Mouse (Mus musculus) cerebellum, adult 9-10 months (tissue): ENCODE measurements at regions not wholly inside any gene's neighbourhood (a gene's known extent, or its start where the extent isn't known, plus 50 kb on each side); places are given as distances from the start of the nearest gene placed in this dataset.
A peak's percentile ranks its signal among the peaks of the same experiment; 100 is the strongest.

Experiments
- DNase-seq: peaks from one replicate; pipeline ENCODE4 v3.0.0; 2022

- DNase-seq, result no peak
Observed at GRCm38 (mm10) chr1:194330471-194330870, 287.5 kb upstream of the Plxna2 start.

- DNase-seq, result no peak
Observed at GRCm38 (mm10) chr1:194320320-194321036, 297.5 kb upstream of the Plxna2 start.

- no peak for DNase-seq
Observed at GRCm38 (mm10) chr1:194318351-194318750, 299.7 kb upstream of the Plxna2 start.

- DNase-seq, result no peak
Observed at GRCm38 (mm10) chr1:194315593-194315992, 302.4 kb upstream of the Plxna2 start.

- peak; percentile 49 for DNase-seq
Observed at GRCm38 (mm10) chr1:194310373-194310772, 307.6 kb upstream of the Plxna2 start.

- DNase-seq, result no peak
Observed at GRCm38 (mm10) chr1:194308648-194309047, 309.4 kb upstream of the Plxna2 start.

- DNase-seq, result no peak
Observed at GRCm38 (mm10) chr1:194303951-194304350, 314.1 kb upstream of the Plxna2 start.

- DNase-seq, result no peak
Observed at GRCm38 (mm10) chr1:194302775-194303174, 315.2 kb upstream of the Plxna2 start.

GRCm38 (mm10) chr1:194281941-194282340, 336.1 kb upstream of the Plxna2 start:
- no peak for DNase-seq

GRCm38 (mm10) chr1:194268028-194268427, 350.0 kb upstream of the Plxna2 start:
- DNase-seq, result no peak

GRCm38 (mm10) chr1:194262374-194262773, 355.6 kb upstream of the Plxna2 start:
- DNase-seq, result no peak

- no peak for DNase-seq
Observed at GRCm38 (mm10) chr1:194259957-194260356, 358.1 kb upstream of the Plxna2 start.

- DNase-seq, result no peak
Observed at GRCm38 (mm10) chr1:194244776-194245366, 373.1 kb upstream of the Plxna2 start.

- no peak for DNase-seq
Observed at GRCm38 (mm10) chr1:194241111-194241510, 376.9 kb upstream of the Plxna2 start.

- DNase-seq, result no peak
Observed at GRCm38 (mm10) chr1:194231206-194231605, 386.8 kb upstream of the Plxna2 start.

GRCm38 (mm10) chr1:194226550-194227160, 391.4 kb upstream of the Plxna2 start:
- no peak for DNase-seq

GRCm38 (mm10) chr1:194225786-194226185, 392.2 kb upstream of the Plxna2 start:
- DNase-seq, result no peak

GRCm38 (mm10) chr1:194224046-194224445, 394.0 kb upstream of the Plxna2 start:
- DNase-seq, result no peak

GRCm38 (mm10) chr1:194223610-194224009, 394.4 kb upstream of the Plxna2 start:
- DNase-seq, result no peak

GRCm38 (mm10) chr1:194223015-194223414, 395.0 kb upstream of the Plxna2 start:
- DNase-seq, result peak; percentile 18

- no peak for DNase-seq
Observed at GRCm38 (mm10) chr1:194208034-194209000, 409.7 kb upstream of the Plxna2 start.

- DNase-seq, result no peak
Observed at GRCm38 (mm10) chr1:194197516-194197915, 420.5 kb upstream of the Plxna2 start.

GRCm38 (mm10) chr1:194182293-194182692, 435.7 kb upstream of the Plxna2 start:
- no peak for DNase-seq
